Mouse (Mus musculus): Measurements from ENCODE around the gene Arfgap3. TPM values are rescaled to one million over a fixed set of nuclear protein-coding genes. Genes with fewer than 3 reads are reported as not detected.
A peak's percentile ranks its signal among the peaks of the same experiment; 100 is the strongest.
"Not testable (repeated sequence)": the region's sequence is repeated elsewhere in the genome, so short reads cannot be mapped to it uniquely, and the experiment has no call there.

Arfgap3 gene
- total and polyA plus RNA-seq, 3 experiments, result 8.2 to 12.4 TPM; not detected in 1

- TF ChIP-seq ETS1 (IDR thresholded peaks at IDR 0.05; ENCODE audit: low read depth, low read length), result peak; percentile 90
- TF ChIP-seq MEF2A (IDR thresholded peaks at IDR 0.05; ENCODE audit: extremely low read depth, insufficient replicate concordance, low read depth, low read length, poor library complexity, severe bottlenecking), result no peak
- peak; percentile 82 for TF ChIP-seq GATA1 (IDR thresholded peaks at IDR 0.05; ENCODE audit: low read depth, low read length)
Measured at GRCm38 (mm10) chr15:83374076-83374475, 24.0 kb upstream of the Arfgap3 start (continued).

GRCm38 (mm10) chr15:83368702-83369101 lies 18.7 kb upstream of the Arfgap3 start:
- not testable (repeated sequence) for H3K27me3 ChIP-seq (ENCODE audit: control insufficient read depth in 1 of 2, insufficient read depth in 2 of 2, low read length in 2 of 2); H3K79me2 ChIP-seq (ENCODE audit: control insufficient read depth, insufficient read depth, low read length, poor library complexity); H3K9ac ChIP-seq (ENCODE audit: control insufficient read depth, low read depth, low read length, poor library complexity, severe bottlenecking); H3K9me3 ChIP-seq (replicated peaks; ENCODE audit: insufficient read depth, low read length); H3K4me3 ChIP-seq (ENCODE audit: control insufficient read depth in 1 of 2, insufficient read depth in 1 of 2, low read depth in 2 of 2, low read length in 2 of 2); H3K27ac ChIP-seq (ENCODE audit: control insufficient read depth, low read depth, low read length)
- TF ChIP-seq RAD21 (IDR thresholded peaks at IDR 0.05; ENCODE audit: low read depth, low read length) (peak; percentile 7), ZNF384 (IDR thresholded peaks at IDR 0.05; ENCODE audit: low read depth, low read length) (peak; percentile 76), ZC3H11A (IDR thresholded peaks at IDR 0.05; ENCODE audit: low read depth, low read length) (0 out of 2 replicates have a peak, but pooled peaks have one; percentile 7)
- Histone ChIP-seq H3K4me1 (ENCODE audit: control insufficient read depth in 1 of 2, insufficient read depth in 2 of 2, low read length in 2 of 2) (peaks cover 4 to 18% of the 10 kb centered on the region in 2 experiments; a peak in 3 of 4 replicates), H3K36me3 (ENCODE audit: control insufficient read depth in 1 of 2, insufficient read depth in 2 of 2, low read length in 2 of 2) (peaks cover 0 to 20% of the 10 kb centered on the region in 2 experiments; a peak in 2 of 4 replicates)
- peak; percentile 28 for DNase-seq (ENCODE audit: low read depth, low spot score)

GRCm38 (mm10) chr15:83368261-83368660 lies 18.2 kb upstream of the Arfgap3 start:
- DNase-seq (ENCODE audit: low read depth, low spot score), result peak; percentile 48
- TF ChIP-seq MAFK (IDR thresholded peaks at IDR 0.05; ENCODE audit: borderline replicate concordance, low read depth, low read length) (no peak), SIN3A (IDR thresholded peaks at IDR 0.05; ENCODE audit: low read length) (0 out of 2 replicates have a peak, but pooled peaks have one; percentile 29)
- no peaks in the 10 kb centered on the region for H3K27me3 ChIP-seq (ENCODE audit: control insufficient read depth in 1 of 2, insufficient read depth in 2 of 2, low read length in 2 of 2)
- peaks cover 0 to 20% of the 10 kb centered on the region in 2 experiments; a peak in 2 of 4 replicates for H3K36me3 ChIP-seq (ENCODE audit: control insufficient read depth in 1 of 2, insufficient read depth in 2 of 2, low read length in 2 of 2)
- peaks cover 2 to 13% of the 10 kb centered on the region in 2 experiments; a peak in 3 of 4 replicates for H3K4me1 ChIP-seq (ENCODE audit: control insufficient read depth in 1 of 2, insufficient read depth in 2 of 2, low read length in 2 of 2)
- no peaks in the 10 kb centered on the region for H3K9me3 ChIP-seq (replicated peaks; ENCODE audit: insufficient read depth, low read length)
- no peak overlapping the region for H3K27ac ChIP-seq (ENCODE audit: control insufficient read depth, low read depth, low read length)
- peaks cover 6% of the 10 kb centered on the region for H3K79me2 ChIP-seq (ENCODE audit: control insufficient read depth, insufficient read depth, low read length, poor library complexity)
- no peak overlapping the region for H3K4me3 ChIP-seq (ENCODE audit: control insufficient read depth in 1 of 2, insufficient read depth in 1 of 2, low read depth in 2 of 2, low read length in 2 of 2)
- H3K9ac ChIP-seq (ENCODE audit: control insufficient read depth, low read depth, low read length, poor library complexity, severe bottlenecking), result no peak overlapping the region

GRCm38 (mm10) chr15:83366933-83367552 lies 17.0 kb upstream of the Arfgap3 start:
- Histone ChIP-seq H3K9me3 (replicated peaks; ENCODE audit: insufficient read depth, low read length) (no peaks in the 10 kb centered on the region), H3K4me3 (ENCODE audit: control insufficient read depth in 1 of 2, insufficient read depth in 1 of 2, low read depth in 2 of 2, low read length in 2 of 2) (peak overlapping the region; percentile 84 to 91), H3K36me3 (ENCODE audit: control insufficient read depth in 1 of 2, insufficient read depth in 2 of 2, low read length in 2 of 2) (peaks cover 0 to 20% of the 10 kb centered on the region in 2 experiments; a peak in 2 of 4 replicates), H3K79me2 (ENCODE audit: control insufficient read depth, insufficient read depth, low read length, poor library complexity) (peaks cover 6% of the 10 kb centered on the region), H3K27me3 (ENCODE audit: control insufficient read depth in 1 of 2, insufficient read depth in 2 of 2, low read length in 2 of 2) (no peaks in the 10 kb centered on the region), H3K27ac (ENCODE audit: control insufficient read depth, low read depth, low read length) (peak overlapping the region; percentile 39; the same call in 1 of the 2 replicates), H3K4me1 (ENCODE audit: control insufficient read depth in 1 of 2, insufficient read depth in 2 of 2, low read length in 2 of 2) (peaks cover 2 to 13% of the 10 kb centered on the region in 2 experiments; a peak in 3 of 4 replicates), H3K9ac (ENCODE audit: control insufficient read depth, low read depth, low read length, poor library complexity, severe bottlenecking) (peak overlapping the region; percentile 86)
- peak; percentile 92 for DNase-seq (ENCODE audit: low read depth, low spot score)
- no peak for TF ChIP-seq JUND (IDR thresholded peaks at IDR 0.05; ENCODE audit: low read depth, low read length)
- TF ChIP-seq MAX (IDR thresholded peaks at IDR 0.05; ENCODE audit: low read length), result peak; percentile 83
- peak; percentile 96 for TF ChIP-seq BHLHE40 (IDR thresholded peaks at IDR 0.05; ENCODE audit: borderline replicate concordance, low read depth, low read length)
- TF ChIP-seq MXI1 (IDR thresholded peaks at IDR 0.05; ENCODE audit: low read depth, low read length), result peak; percentile 79
- TF ChIP-seq ELF1 (IDR thresholded peaks at IDR 0.05; ENCODE audit: low read depth, low read length), result no peak
- TF ChIP-seq POLR2AphosphoS5 (IDR thresholded peaks at IDR 0.05; ENCODE audit: borderline replicate concordance, low read depth, low read length), result no peak
- no peak for TF ChIP-seq CHD1 (IDR thresholded peaks at IDR 0.05; ENCODE audit: low read depth, low read length)
- peak; percentile 41; the same call in 1 of the 2 replicates for TF ChIP-seq SIN3A (IDR thresholded peaks at IDR 0.05; ENCODE audit: low read length)
- peak; percentile 82 for TF ChIP-seq USF1 (IDR thresholded peaks at IDR 0.05; ENCODE audit: low read depth, low read length)
- peak in 1 of 2 experiments; percentile 62; a peak in 1 of 4 replicates for TF ChIP-seq POLR2A (IDR thresholded peaks at IDR 0.05; ENCODE audit: control insufficient read depth in 1 of 2, insufficient read depth in 1 of 2, low read depth in 1 of 2, low read length in 2 of 2, poor library complexity in 1 of 2)
- peak; percentile 71 for TF ChIP-seq HCFC1 (IDR thresholded peaks at IDR 0.05; ENCODE audit: low read depth, low read length)
- peak; percentile 37; the same call in 1 of the 2 replicates for TF ChIP-seq MYC (IDR thresholded peaks at IDR 0.05; ENCODE audit: low read depth, low read length)
- TF ChIP-seq NELFE (IDR thresholded peaks at IDR 0.05; ENCODE audit: low read depth, low read length), result peak; percentile 45
- no peak for TF ChIP-seq TBP (IDR thresholded peaks at IDR 0.05; ENCODE audit: low read depth, low read length)
- 0 out of 2 replicates have a peak, but pooled peaks have one; percentile 23 for TF ChIP-seq ZMIZ1 (IDR thresholded peaks at IDR 0.05; ENCODE audit: low read depth, low read length)

All from MEL (cell line).